Mouse (Mus musculus) ES-Bruce4 (cell line): Measurements from ENCODE around the gene Lrguk. TPM values are rescaled to one million over a fixed set of nuclear protein-coding genes. Genes with fewer than 3 reads are reported as not detected.

Experiments
- H3K27ac ChIP-seq: 2 replicates; pipeline ENCODE4 v1.5.1; 2012; ENCODE audit warnings: low read length, inconsistent platforms; ENCODE audit not compliant: insufficient read depth
- H3K27me3 ChIP-seq: 2 replicates; pipeline ENCODE4 v1.6.1; 2012; ENCODE audit warnings: mild to moderate bottlenecking, low read length, inconsistent platforms; ENCODE audit not compliant: control insufficient read depth, poor library complexity, insufficient read depth, severe bottlenecking
- H3K36me3 ChIP-seq: 2 replicates; pipeline ENCODE4 v1.6.1; 2012; ENCODE audit warnings: inconsistent platforms, mild to moderate bottlenecking, low read length, moderate library complexity; ENCODE audit not compliant: control insufficient read depth, poor library complexity, insufficient read depth, severe bottlenecking
- H3K4me1 ChIP-seq: one replicate; pipeline ENCODE4 v1.8.1; 2011; ENCODE audit warnings: low read length; ENCODE audit not compliant: control insufficient read depth, insufficient read depth
- H3K4me3 ChIP-seq: 2 replicates; pipeline ENCODE4 v1.5.1; 2011; ENCODE audit warnings: low read depth, mild to moderate bottlenecking, low read length
- H3K9ac ChIP-seq: 2 replicates; pipeline ENCODE4 v1.6.1; 2012; ENCODE audit warnings: low read depth, mild to moderate bottlenecking, inconsistent platforms; ENCODE audit not compliant: poor library complexity, severe bottlenecking
- H3K9me3 ChIP-seq: replicated peaks from 2 replicates; pipeline ENCODE4 v1.6.1; 2012; ENCODE audit warnings: mild to moderate bottlenecking, low read length, inconsistent platforms; ENCODE audit not compliant: control insufficient read depth, poor library complexity, insufficient read depth, severe bottlenecking
- CTCF ChIP-seq: IDR thresholded peaks from one replicate; pipeline ENCODE4 v1.8.1; 2011; ENCODE audit warnings: low read depth, low read length
- EP300 ChIP-seq: IDR thresholded peaks from 2 replicates; pipeline ENCODE4 v1.6.1; 2011; ENCODE audit warnings: low read depth, low read length; ENCODE audit not compliant: insufficient read depth
- POLR2A ChIP-seq: IDR thresholded peaks from one replicate; pipeline ENCODE4 v1.8.1; 2011; ENCODE audit warnings: low read length; ENCODE audit not compliant: insufficient read depth
- polyA plus RNA-seq: library from polyadenylated mRNA; stranded (reverse); fragments of >200 nt; gene quantifications from 2 replicates; pipeline ENCODE4 v1.2.4, GENCODE M21; 2011; ENCODE audit warnings: low read depth; ENCODE audit not compliant: missing spikeins, insufficient read depth, insufficient read length

The Lrguk gene
- polyA plus RNA-seq, 1 experiment: 1.5 TPM

DNA sequence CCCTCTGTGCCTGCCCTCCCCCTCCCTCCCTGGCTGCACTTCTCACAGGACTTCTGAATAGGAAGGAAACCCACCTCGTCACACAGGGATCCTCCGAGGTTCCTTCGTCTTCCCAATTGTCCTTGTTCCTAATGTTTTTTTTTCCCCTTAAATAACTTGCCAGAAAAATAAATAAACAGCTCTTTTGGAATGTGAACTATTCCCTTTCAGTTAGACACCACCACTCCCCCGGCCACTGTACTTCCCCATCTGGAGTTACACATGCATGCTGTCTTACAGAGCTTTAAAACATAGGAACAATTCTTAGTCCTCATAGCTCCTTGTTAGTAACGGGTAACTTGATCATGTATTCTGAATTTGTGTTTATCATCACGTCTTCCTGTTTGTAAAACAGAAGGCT, 116.8 kb downstream of the Lrguk start:
- H3K27me3 ChIP-seq: no peaks in the 10 kb centered on the region

GRCm38 (mm10) chr6:34148021-34148420, 118.8 kb downstream of the Lrguk start:
- Histone ChIP-seq H3K27me3 (no peaks in the 10 kb centered on the region), H3K27ac (no peak overlapping the region), H3K36me3 (no peaks in the 10 kb centered on the region), H3K4me3 (no peak overlapping the region), H3K9me3 (no peaks in the 10 kb centered on the region), H3K9ac (no peak overlapping the region), H3K4me1 (no peaks in the 10 kb centered on the region)
- TF ChIP-seq CTCF (no peak), EP300 (no peak), POLR2A (no peak)

More for the DNA sequence above, 116.8 kb downstream of the Lrguk start:
- Histone ChIP-seq H3K9ac (no peak overlapping the region), H3K4me1 (no peaks in the 10 kb centered on the region), H3K36me3 (no peaks in the 10 kb centered on the region), H3K27ac (no peak overlapping the region), H3K4me3 (no peak overlapping the region), H3K9me3 (no peaks in the 10 kb centered on the region)
- no peak for TF ChIP-seq CTCF
- no peak for TF ChIP-seq POLR2A
- no peak for TF ChIP-seq EP300

GRCm38 (mm10) chr6:34148639-34149038, 119.4 kb downstream of the Lrguk start:
- TF ChIP-seq CTCF (no peak), EP300 (no peak), POLR2A (no peak)
- no peak overlapping the region for H3K4me3 ChIP-seq

GRCm38 (mm10) chr6:34149066-34149465, 119.8 kb downstream of the Lrguk start:
- no peaks in the 10 kb centered on the region for H3K36me3 ChIP-seq
- H3K4me3 ChIP-seq: no peak overlapping the region
- no peaks in the 10 kb centered on the region for H3K4me1 ChIP-seq
- no peaks in the 10 kb centered on the region for H3K9me3 ChIP-seq
- no peak overlapping the region for H3K27ac ChIP-seq
- no peak overlapping the region for H3K9ac ChIP-seq
- no peaks in the 10 kb centered on the region for H3K27me3 ChIP-seq
- TF ChIP-seq POLR2A (no peak), CTCF (no peak), EP300 (no peak)

More at GRCm38 (mm10) chr6:34148639-34149038, 119.4 kb downstream of the Lrguk start:
- no peak overlapping the region for H3K27ac ChIP-seq
- no peak overlapping the region for H3K9ac ChIP-seq
- H3K4me1 ChIP-seq: no peaks in the 10 kb centered on the region
- H3K27me3 ChIP-seq: no peaks in the 10 kb centered on the region
- no peaks in the 10 kb centered on the region for H3K36me3 ChIP-seq
- no peaks in the 10 kb centered on the region for H3K9me3 ChIP-seq

DNA sequence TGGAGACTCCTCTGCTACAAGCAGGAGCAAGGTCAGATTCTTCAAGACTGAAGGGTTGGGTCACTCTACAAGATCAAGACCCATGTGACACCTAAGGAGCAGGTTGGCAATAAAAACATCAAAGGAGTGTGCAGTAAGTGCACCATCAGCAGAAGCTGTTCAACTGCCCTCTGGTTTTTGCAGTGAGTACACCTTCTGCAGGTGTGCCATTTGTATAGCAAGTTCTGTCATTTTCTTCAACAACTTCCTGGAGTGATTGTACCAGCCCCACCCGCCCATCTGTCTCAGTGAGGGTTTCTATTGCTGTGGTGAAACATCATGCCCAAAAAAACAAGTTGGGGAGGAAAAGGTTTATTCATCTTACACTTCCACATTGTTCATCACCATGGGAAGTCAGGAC, 120.6 kb downstream of the Lrguk start:
- H3K27me3 ChIP-seq: no peaks in the 10 kb centered on the region
- no peaks in the 10 kb centered on the region for H3K9me3 ChIP-seq
- H3K4me3 ChIP-seq: no peak overlapping the region
- H3K27ac ChIP-seq: no peak overlapping the region
- H3K9ac ChIP-seq: no peak overlapping the region
- H3K4me1 ChIP-seq: no peaks in the 10 kb centered on the region
- TF ChIP-seq EP300: no peak
- TF ChIP-seq POLR2A: no peak
- TF ChIP-seq CTCF: no peak
- H3K36me3 ChIP-seq: no peaks in the 10 kb centered on the region

GRCm38 (mm10) chr6:34153069-34154052, 124.1 kb downstream of the Lrguk start:
- Histone ChIP-seq H3K36me3 (0 out of 2 replicates have a peak, but pooled peaks cover under 1% of the 10 kb centered on the region), H3K4me3 (no peak overlapping the region), H3K9me3 (no peaks in the 10 kb centered on the region), H3K9ac (no peak overlapping the region), H3K27me3 (no peaks in the 10 kb centered on the region), H3K27ac (no peak overlapping the region), H3K4me1 (no peaks in the 10 kb centered on the region)
- no peak for TF ChIP-seq CTCF
- TF ChIP-seq POLR2A: no peak
- TF ChIP-seq EP300: no peak
